Mouse (Mus musculus): ENCODE results near the gene Cdh15.

The Cdh15 gene

DNA sequence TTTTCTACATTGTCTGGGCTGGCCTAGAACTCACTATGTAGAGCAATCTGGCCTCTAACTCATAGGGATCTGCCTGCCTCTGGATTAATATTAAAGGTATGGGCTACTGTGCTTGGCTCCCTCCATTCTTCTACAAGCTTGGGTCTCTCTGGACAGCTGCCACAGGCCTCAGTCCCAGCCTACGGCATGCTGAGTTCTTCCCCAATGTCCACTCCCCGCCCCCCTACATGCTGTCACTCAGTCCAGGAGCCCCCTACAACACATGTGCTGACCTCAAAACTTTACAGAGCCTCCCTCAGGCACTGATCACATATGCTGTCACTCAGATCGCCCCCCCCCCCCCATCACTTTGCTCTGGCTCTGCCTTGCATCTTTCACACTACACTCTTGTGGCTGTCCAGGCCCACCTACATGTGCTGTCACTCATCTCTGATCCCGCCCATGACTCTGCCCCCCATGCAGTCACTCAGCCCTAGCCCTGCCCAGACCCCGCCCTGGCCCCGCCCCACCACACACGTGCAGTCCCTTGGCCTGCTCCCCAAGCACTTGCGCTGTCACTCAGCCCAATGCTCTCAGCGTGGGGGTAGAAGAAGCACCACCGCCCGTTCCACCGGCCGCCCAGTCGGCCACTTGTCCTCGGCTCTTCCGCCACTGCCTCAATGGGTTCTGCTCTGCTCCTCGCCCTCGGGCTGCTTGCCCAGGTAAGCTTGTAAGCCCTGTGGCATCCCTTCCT, at the start of gene Cdh15:
Cdh15 (plus strand) TSS at position 138 of the 733 bp plus-strand sequence.
- no peak for DNase-seq (ENCODE audit: low spot score)

DNA sequence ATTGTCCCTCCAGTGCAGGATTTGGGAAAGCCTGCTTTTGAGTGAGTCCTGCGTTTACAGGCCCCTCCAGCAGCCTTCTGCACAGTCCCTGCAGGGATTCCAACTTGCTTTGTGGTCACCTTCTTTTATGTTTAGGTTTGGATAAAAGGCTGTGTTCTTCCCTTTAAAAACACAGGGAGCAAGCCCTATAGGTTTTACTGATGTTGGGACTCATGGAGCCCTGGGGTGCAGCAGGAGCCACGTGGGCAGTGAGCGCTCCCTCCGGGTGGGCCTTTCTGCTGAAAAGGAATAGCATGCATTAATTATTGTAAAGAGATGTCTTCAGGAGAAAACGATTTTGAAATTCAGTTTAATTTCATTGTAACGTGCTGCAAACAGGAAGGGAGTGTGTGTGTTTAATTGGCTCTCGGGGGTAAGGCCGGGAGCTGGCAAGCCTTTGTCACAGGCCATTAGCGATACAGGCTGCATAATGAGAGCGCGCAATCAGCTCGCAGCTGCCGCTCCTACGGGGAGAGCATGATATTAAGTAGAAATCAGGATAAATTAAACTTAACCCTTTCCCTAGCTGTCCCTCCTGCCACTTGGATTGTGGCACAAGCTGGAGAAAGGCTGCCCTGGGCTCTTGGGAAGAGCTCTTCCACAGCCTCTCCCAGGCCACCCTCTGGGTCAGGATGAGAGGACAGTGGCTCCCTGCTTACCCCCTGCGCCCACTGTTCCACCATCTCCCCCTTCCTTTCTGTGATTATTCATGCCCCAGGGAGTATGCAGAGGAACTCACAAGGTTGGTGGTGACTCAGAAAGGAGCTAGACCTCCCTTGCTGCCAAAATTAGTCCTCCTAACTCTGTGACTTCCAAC, 43.6 kb upstream of the Cdh15 start:
- no peak for DNase-seq (ENCODE audit: low spot score)

DNA sequence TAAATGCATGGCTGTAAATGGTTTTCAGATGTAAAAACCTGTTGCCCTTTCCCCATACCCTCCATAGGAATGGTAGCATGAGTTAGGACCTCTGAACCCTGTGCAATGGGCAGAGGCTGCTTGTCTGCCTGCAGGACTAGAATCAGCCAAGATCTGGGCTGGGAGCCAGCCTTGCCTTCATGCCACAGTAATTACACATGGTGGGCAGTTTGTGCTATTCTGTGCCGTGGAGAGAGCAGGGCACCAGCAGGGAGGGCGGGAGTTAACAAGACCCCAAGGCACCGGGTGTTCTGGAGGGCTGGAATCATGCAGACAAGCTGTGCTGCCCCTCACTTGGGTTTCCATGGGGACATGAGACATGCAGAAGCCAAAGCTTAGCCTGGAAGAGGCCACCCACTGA, 42.4 kb upstream of the Cdh15 start:
- no peak for DNase-seq (ENCODE audit: low spot score)

DNA sequence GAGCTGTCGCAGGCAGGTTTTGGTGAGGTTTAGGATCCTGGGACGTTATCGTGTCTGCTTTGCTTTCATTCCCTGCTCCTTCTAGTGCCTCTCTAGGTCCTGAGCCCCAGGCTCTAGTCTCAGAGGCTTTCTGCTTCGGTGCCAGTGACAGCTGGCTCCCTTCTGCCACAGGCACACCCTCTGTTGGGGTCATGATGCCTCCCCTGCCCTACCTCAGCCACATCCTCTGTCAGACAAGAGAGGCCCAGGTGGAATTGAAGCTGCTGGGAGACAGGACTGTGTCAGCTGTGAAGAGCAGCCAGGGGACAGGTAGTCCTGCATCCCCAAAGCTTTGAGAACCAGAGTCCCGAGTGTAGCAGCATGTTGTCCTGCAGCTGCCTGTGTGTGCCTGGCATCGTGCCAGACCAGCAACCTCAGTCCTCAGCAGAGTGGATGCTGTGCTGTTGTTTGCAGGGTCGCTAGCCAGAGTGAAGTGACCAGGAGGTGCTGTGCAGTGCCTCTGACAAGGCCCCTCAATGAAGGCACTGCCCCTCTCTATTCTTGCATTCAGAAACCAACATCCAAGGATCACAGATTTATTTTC, 40.7 kb upstream of the Cdh15 start:
- no peak for DNase-seq (ENCODE audit: low spot score)

DNA sequence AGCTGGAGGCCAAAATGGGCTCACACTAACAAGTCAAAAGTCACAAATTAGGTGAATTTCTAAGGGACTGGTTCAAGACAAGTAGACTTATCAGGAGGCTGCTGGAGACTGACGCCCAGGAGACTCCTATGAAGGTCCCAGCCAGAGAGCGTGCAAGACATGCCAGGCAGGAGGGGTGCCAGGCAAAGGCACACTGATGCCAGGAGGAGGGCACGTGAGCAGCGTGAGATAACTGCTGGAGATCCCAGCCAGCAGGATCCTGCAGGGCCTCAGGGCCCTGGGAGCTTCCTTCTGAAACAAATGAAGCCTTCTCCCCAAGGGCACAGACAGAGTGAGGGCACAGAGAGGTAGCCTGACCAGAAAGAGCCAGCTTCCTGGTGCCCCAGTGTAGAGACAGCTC, 39.9 kb upstream of the Cdh15 start:
- DNase-seq (ENCODE audit: low spot score), result no peak

DNA sequence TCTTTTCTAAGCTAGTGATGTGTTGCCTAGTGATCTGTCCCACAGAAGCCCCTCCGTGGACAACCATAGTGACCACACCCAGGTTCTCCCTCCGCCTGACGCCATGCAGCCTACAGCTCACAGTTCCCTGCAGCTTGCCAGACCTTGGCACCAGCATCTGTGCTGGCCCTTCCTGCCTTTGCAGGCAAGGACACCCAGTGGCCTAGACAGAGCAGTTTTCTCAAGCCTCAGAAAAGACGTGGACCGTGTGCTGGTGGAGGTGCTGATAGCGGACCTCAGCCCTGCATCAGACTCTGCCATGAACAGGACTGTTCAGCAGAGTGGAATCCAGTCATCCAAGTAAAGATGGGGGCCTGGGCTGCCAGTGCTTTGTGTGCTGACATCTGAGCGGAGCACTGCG, 37.4 kb upstream of the Cdh15 start:
- DNase-seq (ENCODE audit: low spot score), result no peak

DNA sequence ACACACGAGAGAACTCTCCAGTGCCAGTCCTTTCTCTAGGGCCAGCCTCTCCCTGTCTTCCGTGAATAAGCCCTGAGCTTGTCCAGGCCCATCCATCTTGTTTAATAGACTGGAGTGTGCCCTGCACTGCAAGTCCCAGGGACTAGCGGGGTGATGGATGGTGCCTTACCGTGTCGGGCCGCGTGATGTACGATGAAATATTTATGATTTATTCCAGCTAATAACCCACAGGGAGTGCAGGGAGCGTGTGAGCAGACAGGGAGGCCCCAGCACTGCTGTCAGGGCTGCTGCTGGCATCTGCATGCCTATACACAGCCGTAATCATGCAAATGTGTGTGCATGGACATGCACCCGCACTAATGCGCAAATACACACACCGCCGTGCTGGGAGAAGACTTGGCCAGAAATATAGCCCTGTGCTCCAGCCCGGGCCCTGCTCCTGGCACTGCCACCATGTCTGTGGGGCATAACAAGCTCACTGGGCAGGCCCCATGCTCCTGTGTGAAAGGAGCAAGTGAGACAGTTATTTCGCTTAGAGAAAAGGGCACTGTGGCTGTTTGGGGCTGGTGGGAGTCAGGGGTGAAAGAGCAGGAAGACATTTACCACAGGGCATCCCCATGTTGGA, 35.8 kb upstream of the Cdh15 start:
- no peak for DNase-seq (ENCODE audit: low spot score)

DNA sequence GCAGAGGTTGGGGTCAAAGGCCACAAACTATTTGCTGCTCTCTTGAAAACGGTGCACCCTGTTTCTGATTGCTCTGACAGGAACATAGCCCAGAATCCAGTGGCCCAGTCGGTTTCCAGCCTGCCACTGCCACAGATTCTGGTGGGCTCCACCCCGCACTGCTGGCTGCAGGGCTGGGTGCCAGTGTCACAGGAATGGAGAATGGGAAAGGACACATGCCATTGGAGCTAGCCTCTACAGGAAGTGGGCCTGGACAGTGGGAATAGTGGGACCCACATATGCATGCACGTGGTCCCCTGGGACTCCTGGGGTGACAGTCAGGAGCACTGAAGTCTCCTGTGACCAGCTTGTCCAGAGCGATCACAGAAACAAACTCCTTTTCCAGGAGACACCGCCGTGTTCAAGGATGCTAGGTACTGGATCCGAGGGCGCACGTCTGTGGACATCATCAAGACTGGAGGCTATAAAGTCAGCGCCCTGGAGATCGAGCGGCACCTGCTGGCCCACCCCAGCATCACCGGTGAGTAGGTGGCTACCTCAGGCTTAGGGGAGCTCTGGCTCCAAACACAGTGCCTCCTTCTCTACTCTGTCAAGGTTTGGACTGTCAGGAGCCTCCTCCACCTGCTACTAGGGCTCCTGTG, 35.0 kb upstream of the Cdh15 start:
- DNase-seq (ENCODE audit: low spot score), result no peak

DNA sequence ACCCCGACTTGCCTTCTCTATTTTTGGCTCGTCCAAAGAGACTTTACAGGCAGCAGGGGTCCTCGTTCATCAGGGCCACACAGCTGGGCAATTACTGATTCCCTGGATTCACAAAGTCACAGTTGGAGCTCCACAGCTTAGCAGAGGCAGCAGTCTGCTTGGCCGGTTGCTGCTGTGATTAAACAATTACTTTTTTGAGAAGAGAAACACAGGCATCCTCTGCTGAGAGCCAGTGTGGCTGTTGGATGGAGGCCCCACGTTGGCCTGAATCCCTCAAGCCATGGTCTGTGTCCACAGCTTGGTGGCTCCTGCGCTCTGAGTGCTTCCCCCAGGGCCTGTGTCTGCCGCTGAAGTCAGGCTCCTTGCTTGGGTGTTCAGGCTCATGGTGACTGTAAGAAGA, 33.2 kb upstream of the Cdh15 start:
- DNase-seq (ENCODE audit: low spot score), result no peak

DNA sequence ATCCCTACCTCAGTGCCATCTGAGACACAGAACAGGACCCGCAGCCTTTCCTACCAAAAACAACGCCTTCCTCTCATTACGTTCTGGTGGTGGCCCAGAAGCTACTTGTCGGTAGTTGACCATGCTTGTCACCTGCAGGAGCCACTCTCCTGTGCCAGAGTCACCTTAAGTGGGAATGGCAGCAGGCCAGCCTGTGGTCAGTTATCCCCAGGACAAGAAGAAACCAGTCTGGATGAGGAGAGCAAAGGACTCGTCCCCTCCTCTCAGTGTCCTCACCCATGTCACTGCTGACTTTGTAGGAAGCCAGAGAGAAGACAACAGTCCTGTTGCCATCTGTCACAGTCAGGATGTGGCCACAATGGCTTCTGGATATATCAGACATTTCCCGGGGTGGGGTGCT, 30.8 kb upstream of the Cdh15 start:
- no peak for DNase-seq (ENCODE audit: low spot score)

DNA sequence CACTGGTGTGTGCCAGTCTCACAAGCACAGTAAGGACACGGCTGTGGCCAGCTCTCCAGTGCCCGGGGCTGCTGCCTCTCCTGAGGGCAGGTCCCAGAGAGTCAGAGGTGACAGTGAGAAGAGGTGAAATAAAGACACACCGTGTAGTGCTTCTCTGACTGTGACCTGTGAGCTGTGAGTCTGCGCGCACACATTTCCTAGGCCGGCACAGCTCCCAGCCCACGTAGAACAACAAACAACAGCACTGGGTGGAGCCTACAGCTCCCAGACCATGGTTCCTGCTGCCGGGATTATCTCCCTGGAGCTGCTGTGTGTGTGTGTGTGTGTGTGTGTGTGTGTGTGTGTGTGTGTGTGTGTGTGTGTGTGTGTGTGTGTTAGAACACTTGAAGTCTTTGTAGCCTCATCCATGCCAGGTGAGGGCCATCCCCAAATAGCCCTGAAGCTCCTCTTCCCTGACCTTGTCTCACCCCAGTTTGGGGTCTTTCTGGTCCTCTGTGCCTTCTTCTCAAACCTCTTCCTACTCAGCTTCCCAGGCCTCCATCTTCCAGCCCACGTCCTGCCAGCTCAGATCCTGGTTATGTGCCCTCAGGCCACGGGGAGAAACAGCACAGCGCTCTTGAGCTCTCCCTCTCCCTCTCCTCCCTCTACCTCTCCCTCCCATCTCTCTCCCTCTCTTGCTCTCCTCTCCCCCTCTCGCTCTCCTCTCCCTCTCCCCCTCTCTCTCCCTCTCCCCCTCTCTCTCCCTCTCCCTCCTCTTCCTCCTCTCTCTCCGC, 29.9 kb upstream of the Cdh15 start:
- DNase-seq (ENCODE audit: low spot score), result no peak

DNA sequence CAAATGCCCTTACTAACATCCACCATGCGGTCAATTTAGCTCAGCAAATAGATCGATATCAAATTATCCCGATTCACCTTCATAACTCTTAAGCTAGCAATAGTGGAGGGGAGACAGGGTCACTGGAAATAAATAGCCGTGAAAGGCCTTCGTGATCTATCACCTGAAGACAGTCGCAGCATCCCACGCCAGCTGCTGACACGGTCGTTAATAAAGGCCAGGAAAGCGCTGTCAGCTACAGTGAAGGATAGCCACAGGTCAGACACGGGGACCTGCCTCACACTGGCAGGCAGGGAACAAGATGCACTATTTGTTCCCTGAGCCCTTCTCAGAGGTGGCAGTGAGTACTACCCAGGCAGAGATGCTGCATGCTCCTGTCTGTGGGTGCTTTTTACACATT, 28.0 kb upstream of the Cdh15 start:
- no peak for DNase-seq (ENCODE audit: low spot score)

DNA sequence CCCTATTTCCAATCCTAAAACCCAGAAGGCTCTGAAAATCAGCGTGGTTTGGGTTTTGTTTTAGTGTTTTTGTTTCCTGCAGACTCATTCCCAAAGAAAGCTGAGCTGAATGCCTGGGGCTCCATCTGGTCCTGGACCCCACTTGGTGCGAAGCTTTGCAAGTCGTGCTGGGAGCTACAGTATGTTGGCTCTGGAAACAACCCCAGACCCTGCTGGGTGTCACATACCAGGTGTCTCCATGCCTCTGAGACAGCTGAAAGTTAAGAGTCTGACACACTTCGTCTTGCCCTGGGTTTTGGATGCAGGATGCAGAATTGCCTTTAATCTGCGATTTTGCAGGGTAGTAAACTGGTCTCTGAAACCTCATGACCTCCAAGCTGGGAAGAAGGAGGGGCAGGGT, 23.2 kb upstream of the Cdh15 start:
- DNase-seq (ENCODE audit: low spot score), result no peak

DNA sequence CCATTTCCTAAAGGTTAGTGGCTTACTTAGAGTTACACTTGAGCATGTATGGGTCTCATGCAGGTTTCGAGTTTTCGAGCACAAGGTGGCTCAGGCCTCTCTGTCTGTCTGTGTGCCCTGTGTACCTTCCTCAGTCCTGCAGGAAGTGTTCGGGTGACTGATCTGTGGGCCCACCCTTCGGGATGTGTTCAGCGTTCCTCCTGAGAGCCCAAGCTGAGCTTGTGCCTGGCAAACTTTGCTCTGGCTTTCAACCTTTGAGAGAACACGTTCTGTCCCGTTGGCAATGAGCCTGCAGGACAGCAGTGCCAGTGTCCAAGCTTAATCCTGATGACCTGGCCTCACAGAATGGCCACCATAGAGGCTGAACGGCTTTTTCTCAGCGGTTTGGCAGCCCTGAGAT, 22.8 kb upstream of the Cdh15 start:
- DNase-seq (ENCODE audit: low spot score), result no peak

DNA sequence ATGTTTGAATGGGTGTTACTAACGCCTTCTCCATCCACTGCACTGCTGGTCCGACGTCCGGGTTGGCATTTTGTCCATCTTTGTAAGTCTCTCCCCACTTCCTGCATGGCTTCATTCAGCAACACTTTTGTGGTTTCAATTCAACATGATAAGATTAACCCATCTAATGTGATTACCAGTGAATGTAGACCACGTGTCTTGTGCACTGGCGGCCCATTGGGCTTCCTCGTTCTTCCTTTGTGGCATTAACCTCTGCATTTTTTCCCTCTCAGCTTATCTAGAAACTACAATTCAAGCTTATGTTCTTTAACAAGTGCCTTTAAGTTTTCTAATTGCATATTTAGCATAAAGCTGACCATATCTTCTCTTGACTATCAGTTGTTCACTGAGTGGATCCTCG, 22.4 kb upstream of the Cdh15 start:
- DNase-seq (ENCODE audit: low spot score), result no peak

DNA sequence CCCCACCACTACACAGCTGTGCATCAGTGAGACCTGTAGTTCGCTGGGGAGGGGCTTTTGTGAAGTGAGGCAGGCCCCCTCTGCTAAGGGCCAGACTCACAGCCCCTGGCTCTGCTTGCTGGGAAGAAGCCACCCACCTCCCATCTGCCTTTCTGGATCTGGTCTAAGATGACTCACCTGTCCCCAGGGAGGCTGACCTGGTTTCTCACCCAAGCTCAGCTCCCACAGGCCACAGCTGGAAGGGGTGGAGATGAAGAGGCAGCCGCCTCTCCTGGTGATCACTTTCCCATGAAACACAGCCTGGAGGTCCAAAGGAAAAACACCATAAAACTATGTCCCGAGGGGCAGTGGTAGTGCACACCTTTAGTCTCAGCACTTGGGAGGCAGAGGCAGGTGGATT, 18.4 kb upstream of the Cdh15 start:
- DNase-seq (ENCODE audit: low spot score), result no peak

DNA sequence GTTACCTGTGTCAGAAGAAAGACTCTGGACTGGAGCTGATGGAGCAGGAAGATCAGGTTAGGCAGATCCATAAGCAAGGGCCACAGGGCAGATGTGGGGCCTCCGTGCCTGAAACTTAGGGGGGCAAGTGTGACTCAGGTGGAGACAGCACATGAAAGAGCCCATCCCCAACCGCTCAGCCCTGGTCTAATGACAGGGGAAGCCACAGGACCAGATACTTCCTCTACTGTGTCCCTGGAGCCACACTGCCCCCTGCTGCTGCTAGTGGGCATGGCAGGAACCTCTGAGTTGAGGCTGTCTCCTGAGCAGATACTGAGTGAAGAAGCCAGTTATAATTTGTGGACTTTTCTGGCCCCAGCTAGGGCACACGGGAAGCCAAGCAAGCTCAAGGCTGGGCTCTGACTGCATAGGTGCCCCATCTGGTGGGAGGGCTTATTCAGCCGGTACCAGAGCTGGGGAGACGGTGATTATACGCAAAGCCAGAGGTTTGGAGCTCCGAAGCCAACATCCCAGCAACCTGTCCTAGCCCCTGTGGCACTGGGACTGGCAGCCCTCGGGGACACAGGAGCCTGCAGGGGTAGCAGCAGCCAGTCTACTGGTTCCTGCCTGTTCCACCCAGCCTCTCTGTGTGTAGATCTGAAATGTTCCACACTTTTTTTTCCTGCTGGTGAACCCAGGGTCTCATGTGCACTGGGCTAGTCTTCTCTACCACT, 17.3 kb upstream of the Cdh15 start:
- DNase-seq (ENCODE audit: low spot score), result peak; percentile 89

DNA sequence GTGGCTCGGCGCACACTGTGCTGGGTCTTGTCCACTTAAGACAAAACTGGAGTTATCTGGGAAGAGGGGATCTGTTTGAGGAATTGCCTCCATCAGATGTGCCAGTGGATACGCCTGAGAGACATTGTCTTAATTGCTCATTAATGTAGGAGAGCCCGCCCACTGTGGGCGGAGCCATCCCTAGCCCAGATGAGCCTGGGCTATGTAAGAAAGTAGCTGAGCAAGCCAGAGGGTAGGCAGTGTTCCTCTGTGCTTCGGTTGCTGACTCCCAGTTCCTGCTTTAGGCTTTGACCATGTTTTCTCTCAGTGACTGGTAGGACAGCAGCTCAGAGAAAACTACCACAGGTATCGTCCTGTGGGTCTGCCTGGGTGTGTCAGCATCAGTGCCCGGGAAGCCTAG, 13.3 kb upstream of the Cdh15 start:
- DNase-seq (ENCODE audit: low spot score), result no peak

DNA sequence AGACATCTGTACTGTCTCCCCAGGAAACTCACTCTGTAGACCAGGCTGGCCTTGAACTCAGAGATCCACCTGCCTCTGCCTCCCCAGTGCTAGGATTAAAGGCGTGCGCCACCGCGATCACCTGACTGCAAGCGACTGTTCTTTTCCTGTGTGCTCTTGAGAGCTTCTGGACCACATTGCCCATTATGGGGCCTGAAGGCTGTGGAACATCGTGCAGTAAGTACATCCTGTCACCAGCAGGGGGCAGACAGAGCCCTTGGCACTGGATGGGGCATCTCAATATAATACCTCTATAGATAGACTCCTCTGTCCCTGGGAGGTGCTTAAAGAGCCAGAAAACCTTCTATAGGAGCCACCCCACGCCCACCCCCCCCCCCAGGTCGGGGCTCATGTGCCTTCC, 12.8 kb upstream of the Cdh15 start:
- DNase-seq (ENCODE audit: low spot score), result peak; percentile 64

DNA sequence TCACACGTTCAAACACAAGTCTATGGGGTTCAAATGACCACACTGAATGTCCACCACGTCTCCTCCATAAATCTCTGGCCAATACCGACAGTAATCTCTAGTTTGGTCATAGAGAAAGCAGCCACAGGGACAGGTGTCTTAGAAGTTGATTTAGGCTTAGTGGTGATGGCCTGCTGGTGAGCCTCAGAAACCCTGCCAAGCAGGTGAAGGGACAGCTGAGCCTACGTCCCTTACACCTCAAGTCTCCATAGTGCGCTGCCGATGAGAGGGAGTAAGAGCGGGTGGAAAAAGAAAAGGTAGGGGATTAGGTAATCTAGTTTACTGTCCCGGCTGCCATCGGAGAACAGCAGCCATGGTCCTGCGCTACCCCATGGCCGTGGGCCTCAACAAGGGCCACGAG, 11.6 kb upstream of the Cdh15 start:
- no peak for DNase-seq (ENCODE audit: low spot score)

DNA sequence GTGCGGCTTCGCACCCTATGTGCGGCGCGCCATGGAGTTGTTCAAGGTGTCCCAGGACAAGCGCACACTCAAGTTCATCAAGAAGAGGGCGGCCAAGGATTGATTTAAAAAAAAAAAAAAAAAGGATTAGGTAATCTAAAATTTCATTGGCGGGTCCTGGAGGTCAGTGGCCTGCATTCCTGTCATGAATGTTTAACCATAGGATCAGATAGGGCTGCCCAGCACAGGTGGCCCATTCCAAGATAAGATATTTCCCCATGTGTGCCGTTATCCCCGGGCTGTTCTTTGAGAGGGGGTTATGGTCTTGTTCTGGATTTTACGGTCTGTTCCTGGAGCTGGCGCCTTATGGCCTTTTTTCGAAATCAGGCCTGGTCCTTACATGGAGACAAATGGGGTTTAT, 11.1 kb upstream of the Cdh15 start:
- DNase-seq (ENCODE audit: low spot score), result no peak
